Mouse (Mus musculus): ENCODE data around the gene Cobl. TPM values are rescaled to one million over a fixed set of nuclear protein-coding genes. Genes with fewer than 3 reads are reported as not detected.

The Cobl gene
- total and polyA plus RNA-seq, 3 experiments: 13.2 to 18.0 (median 14.7) TPM

DNA sequence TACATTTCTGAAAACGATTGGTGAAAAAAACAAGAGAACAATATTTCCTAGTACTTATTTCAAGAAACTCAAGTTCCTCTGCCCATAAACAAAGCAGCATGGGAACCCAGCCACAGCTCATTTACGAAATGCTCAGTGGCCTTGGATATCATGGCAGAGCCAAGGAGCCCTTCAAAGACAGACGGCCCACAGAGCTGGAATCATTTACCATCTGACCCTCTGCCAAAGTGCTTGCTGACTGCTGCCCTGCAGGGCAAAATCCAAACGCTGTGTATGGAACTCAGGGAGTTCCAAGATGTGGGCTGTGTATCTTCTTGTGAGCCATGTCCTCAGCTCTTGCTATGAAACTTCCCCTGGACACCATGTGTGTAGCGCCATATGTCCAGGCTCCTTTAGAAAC is 38.0 kb downstream of the Cobl start:
- no peak for TF ChIP-seq EP300 (IDR thresholded peaks at IDR 0.05; ENCODE audit: insufficient read depth, low read depth, low read length)
- 71% methylated on average over 5 of the region's 5 CpGs for WGBS
- H3K4me3 ChIP-seq: no peak overlapping the region
- no peak overlapping the region for H3K27ac ChIP-seq
- peak in 1 of 2 experiments; percentile 26 for DNase-seq
- no peaks in the 10 kb centered on the region for H3K36me3 ChIP-seq (ENCODE audit: control insufficient read depth, insufficient read depth, low read length)
- H3K4me1 ChIP-seq (ENCODE audit: control insufficient read depth, insufficient read depth, low read length): no peaks in the 10 kb centered on the region; the same call in 1 of the 2 replicates
- H3K27me3 ChIP-seq (ENCODE audit: control insufficient read depth, insufficient read depth, low read length): no peaks in the 10 kb centered on the region
- intact Hi-C loops (cut with DNase I): no loop called here
- H3K9ac ChIP-seq (ENCODE audit: low read depth, low read length): no peak overlapping the region
- H3K79me2 ChIP-seq (replicated peaks; ENCODE audit: control insufficient read depth, insufficient read depth, low read length): no peaks in the 10 kb centered on the region

DNA sequence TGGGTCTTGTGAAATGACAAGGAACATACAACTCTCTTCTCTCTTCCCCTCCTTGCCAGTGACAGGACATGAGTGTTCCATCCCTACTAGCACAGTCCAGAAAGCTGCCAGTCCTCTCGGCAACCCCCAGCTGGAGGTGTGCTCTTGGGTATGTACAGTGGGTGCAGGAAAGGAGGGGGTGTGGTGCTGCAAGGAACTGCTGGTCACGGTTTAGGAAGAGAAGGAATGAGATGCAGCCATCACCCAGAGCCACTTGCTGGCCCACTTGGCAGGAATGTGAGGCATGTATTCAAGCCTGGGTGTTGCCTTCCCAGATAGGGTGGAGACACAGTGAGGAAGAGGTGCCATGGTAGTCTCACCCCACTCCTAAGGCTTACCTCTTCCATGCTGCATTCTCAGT is 40.6 kb downstream of the Cobl start:
- no peaks in the 10 kb centered on the region; the same call in 1 of the 2 replicates for H3K4me1 ChIP-seq (ENCODE audit: control insufficient read depth, insufficient read depth, low read length)
- no peak overlapping the region for H3K4me3 ChIP-seq
- H3K79me2 ChIP-seq (replicated peaks; ENCODE audit: control insufficient read depth, insufficient read depth, low read length): no peaks in the 10 kb centered on the region
- TF ChIP-seq EP300 (IDR thresholded peaks at IDR 0.05; ENCODE audit: insufficient read depth, low read depth, low read length) (no peak), POLR2A (IDR thresholded peaks at IDR 0.05; ENCODE audit: insufficient read depth, low read depth, low read length) (no peak), CTCF (IDR thresholded peaks at IDR 0.05) (no peak)
- intact Hi-C loops (cut with DNase I): no loop called here
- WGBS: 67% methylated on average over 2 of the region's 2 CpGs
- no peaks in the 10 kb centered on the region for H3K36me3 ChIP-seq (ENCODE audit: control insufficient read depth, insufficient read depth, low read length)
- H3K27me3 ChIP-seq (ENCODE audit: control insufficient read depth, insufficient read depth, low read length): no peaks in the 10 kb centered on the region
- no peak overlapping the region for H3K27ac ChIP-seq
- DNase-seq: no peak
- H3K9ac ChIP-seq (ENCODE audit: low read depth, low read length): no peak overlapping the region

DNA sequence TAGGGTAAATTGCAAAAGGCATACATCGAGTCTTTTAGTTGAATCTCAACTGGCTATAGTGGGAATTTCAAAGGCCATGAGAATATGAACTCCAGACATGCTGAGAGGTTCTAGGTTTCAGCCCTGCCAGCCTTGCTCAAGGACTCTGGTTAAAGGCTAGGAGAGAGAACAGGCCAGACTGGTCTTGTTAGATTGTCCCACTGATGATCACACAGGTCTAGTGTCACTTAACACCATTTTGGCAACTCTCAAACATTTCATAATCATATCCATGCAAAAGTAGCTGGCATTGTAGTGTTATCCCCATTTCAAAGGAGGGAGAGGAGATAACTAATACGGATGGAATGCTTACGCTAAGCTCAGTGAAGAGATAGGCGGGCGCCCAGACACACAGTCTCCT is 43.6 kb downstream of the Cobl start:
- no peak for DNase-seq
- no peaks in the 10 kb centered on the region for H3K27me3 ChIP-seq (ENCODE audit: control insufficient read depth, insufficient read depth, low read length)
- H3K9ac ChIP-seq (ENCODE audit: low read depth, low read length): no peak overlapping the region
- no peak overlapping the region for H3K4me3 ChIP-seq
- TF ChIP-seq POLR2A (IDR thresholded peaks at IDR 0.05; ENCODE audit: insufficient read depth, low read depth, low read length) (no peak), EP300 (IDR thresholded peaks at IDR 0.05; ENCODE audit: insufficient read depth, low read depth, low read length) (no peak), CTCF (IDR thresholded peaks at IDR 0.05) (no peak)
- WGBS: 72% methylated on average over 5 of the region's 5 CpGs
- no peak overlapping the region for H3K27ac ChIP-seq
- no peaks in the 10 kb centered on the region for H3K79me2 ChIP-seq (replicated peaks; ENCODE audit: control insufficient read depth, insufficient read depth, low read length)
- no peaks in the 10 kb centered on the region for H3K36me3 ChIP-seq (ENCODE audit: control insufficient read depth, insufficient read depth, low read length)
- intact Hi-C loops (cut with DNase I): no loop called here
- H3K4me1 ChIP-seq (ENCODE audit: control insufficient read depth, insufficient read depth, low read length): no peaks in the 10 kb centered on the region; the same call in 1 of the 2 replicates

DNA sequence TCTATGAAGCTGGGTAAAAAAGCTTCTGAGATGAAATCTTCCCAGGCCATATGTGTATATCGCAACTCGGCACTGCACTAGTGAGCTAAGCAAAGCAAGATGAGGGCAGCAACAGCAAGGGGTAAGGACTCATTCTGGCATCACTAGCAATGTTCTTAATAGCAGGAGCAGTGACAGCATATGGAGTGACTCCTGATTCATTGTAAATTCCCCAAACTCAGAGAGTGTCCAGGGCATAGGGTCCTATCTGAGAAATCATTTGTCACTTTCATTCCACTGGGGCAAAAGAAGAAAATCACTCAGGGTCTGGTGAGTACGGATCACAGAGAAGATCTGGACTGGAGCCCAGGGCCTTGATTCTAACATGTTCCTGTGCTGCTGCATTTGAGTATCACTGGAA is 44.6 kb downstream of the Cobl start:
- 87% methylated on average over 3 of the region's 3 CpGs for WGBS
- no peak for DNase-seq
- Histone ChIP-seq H3K79me2 (replicated peaks; ENCODE audit: control insufficient read depth, insufficient read depth, low read length) (no peaks in the 10 kb centered on the region), H3K27ac (no peak overlapping the region), H3K27me3 (ENCODE audit: control insufficient read depth, insufficient read depth, low read length) (no peaks in the 10 kb centered on the region), H3K36me3 (ENCODE audit: control insufficient read depth, insufficient read depth, low read length) (no peaks in the 10 kb centered on the region), H3K9ac (ENCODE audit: low read depth, low read length) (no peak overlapping the region), H3K4me1 (ENCODE audit: control insufficient read depth, insufficient read depth, low read length) (no peaks in the 10 kb centered on the region; the same call in 1 of the 2 replicates), H3K4me3 (no peak overlapping the region)
- intact Hi-C loops (cut with DNase I): no loop called here
- TF ChIP-seq CTCF (IDR thresholded peaks at IDR 0.05) (no peak), POLR2A (IDR thresholded peaks at IDR 0.05; ENCODE audit: insufficient read depth, low read depth, low read length) (no peak), EP300 (IDR thresholded peaks at IDR 0.05; ENCODE audit: insufficient read depth, low read depth, low read length) (no peak)

DNA sequence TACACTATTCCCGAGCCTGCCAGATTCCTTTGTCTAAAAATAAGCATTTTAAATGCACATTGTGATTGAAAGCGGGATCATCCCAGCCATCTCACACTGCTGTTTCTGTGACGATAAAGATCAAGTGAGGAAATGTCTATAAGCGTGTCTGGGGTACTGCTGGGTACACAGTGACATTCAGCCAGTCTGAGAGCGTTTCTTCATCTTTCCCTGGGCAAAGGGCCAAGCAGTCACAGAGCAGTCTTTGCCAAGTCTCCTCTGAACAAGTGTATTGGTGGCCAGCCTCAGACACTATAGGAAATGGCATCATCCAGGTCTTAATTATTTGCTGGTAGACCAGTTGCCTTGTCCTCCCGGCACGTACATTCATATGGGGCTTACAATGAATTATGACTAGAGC is 47.9 kb downstream of the Cobl start:
- no peak overlapping the region for H3K9ac ChIP-seq (ENCODE audit: low read depth, low read length)
- no peaks in the 10 kb centered on the region for H3K79me2 ChIP-seq (replicated peaks; ENCODE audit: control insufficient read depth, insufficient read depth, low read length)
- no peak for TF ChIP-seq POLR2A (IDR thresholded peaks at IDR 0.05; ENCODE audit: insufficient read depth, low read depth, low read length)
- TF ChIP-seq EP300 (IDR thresholded peaks at IDR 0.05; ENCODE audit: insufficient read depth, low read depth, low read length): no peak
- TF ChIP-seq CTCF (IDR thresholded peaks at IDR 0.05): no peak
- H3K36me3 ChIP-seq (ENCODE audit: control insufficient read depth, insufficient read depth, low read length): no peaks in the 10 kb centered on the region
- H3K27ac ChIP-seq: no peak overlapping the region
- no peaks in the 10 kb centered on the region for H3K27me3 ChIP-seq (ENCODE audit: control insufficient read depth, insufficient read depth, low read length)
- 54% methylated on average over 7 of the region's 7 CpGs for WGBS
- intact Hi-C loops (cut with DNase I): no loop called here
- peak in 1 of 2 experiments; percentile 20 for DNase-seq
- H3K4me3 ChIP-seq: no peak overlapping the region
- no peaks in the 10 kb centered on the region for H3K4me1 ChIP-seq (ENCODE audit: control insufficient read depth, insufficient read depth, low read length)

DNA sequence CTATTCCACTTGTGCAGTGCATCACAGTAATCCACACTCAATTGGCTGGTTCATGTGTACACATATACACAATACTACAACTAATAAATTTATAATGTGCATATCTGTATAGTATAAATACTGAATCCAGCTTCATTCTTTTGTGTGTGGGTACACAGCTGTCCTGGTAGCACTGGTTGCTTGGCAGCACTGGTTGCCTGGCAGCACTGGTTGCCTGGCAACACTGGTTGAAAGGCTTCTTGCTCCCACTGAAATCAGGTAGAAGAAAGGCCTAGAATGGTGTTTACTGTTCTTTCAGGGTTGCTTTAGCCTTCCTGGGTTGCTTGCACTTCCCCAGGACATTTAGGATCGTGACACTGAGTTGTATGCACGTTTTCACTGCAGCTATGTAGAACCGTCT is 49.4 kb downstream of the Cobl start:
- Histone ChIP-seq H3K9ac (ENCODE audit: low read depth, low read length) (no peak overlapping the region), H3K4me3 (no peak overlapping the region), H3K27ac (no peak overlapping the region), H3K4me1 (ENCODE audit: control insufficient read depth, insufficient read depth, low read length) (no peaks in the 10 kb centered on the region), H3K27me3 (ENCODE audit: control insufficient read depth, insufficient read depth, low read length) (no peaks in the 10 kb centered on the region), H3K79me2 (replicated peaks; ENCODE audit: control insufficient read depth, insufficient read depth, low read length) (no peaks in the 10 kb centered on the region), H3K36me3 (ENCODE audit: control insufficient read depth, insufficient read depth, low read length) (no peaks in the 10 kb centered on the region)
- DNase-seq: no peak
- intact Hi-C loops (cut with DNase I): no loop called here
- 80% methylated on average over 3 of the region's 3 CpGs for WGBS
- TF ChIP-seq CTCF (IDR thresholded peaks at IDR 0.05): no peak
- no peak for TF ChIP-seq POLR2A (IDR thresholded peaks at IDR 0.05; ENCODE audit: insufficient read depth, low read depth, low read length)
- TF ChIP-seq EP300 (IDR thresholded peaks at IDR 0.05; ENCODE audit: insufficient read depth, low read depth, low read length): no peak

Data from heart, adult 2 months (tissue).